Mouse (Mus musculus) liver, embryonic 13.5 days (tissue): Measurements from ENCODE around the gene Dicer1. TPM values are rescaled to one million over a fixed set of nuclear protein-coding genes. Genes with fewer than 3 reads are reported as not detected.

Experiments
- ATAC-seq: fragments of 200-750 bp; cut with Nextera tagmentation; 2 replicates; pipeline ENCODE4 v1.8.0; 2017; ENCODE audit warnings: low read depth, mild to moderate bottlenecking, moderate number of reproducible peaks, moderate library complexity
- DNase-seq: peaks from one replicate; pipeline ENCODE4 v3.0.0; 2022
- H3K27ac ChIP-seq: fragments of 300-500 bp; sonication (generic); 2 replicates; pipeline ENCODE4 v1.5.1; 2015; ENCODE audit warnings: moderate library complexity, mild to moderate bottlenecking, inconsistent platforms
- H3K27me3 ChIP-seq: fragments of 300-500 bp; sonication (generic); 2 replicates; pipeline ENCODE4 v1.6.1; 2015; ENCODE audit warnings: mild to moderate bottlenecking, inconsistent platforms
- H3K36me3 ChIP-seq: fragments of 300-500 bp; sonication (generic); 2 replicates; pipeline ENCODE4 v1.6.1; 2015; ENCODE audit warnings: mild to moderate bottlenecking, inconsistent platforms
- H3K4me1 ChIP-seq: fragments of 300-500 bp; sonication (generic); replicated peaks from 2 replicates; pipeline ENCODE4 v1.6.1; 2015; ENCODE audit warnings: inconsistent platforms
- H3K4me2 ChIP-seq: fragments of 300-500 bp; sonication (generic); 2 replicates; pipeline ENCODE4 v1.6.1; 2015; ENCODE audit warnings: inconsistent platforms, mild to moderate bottlenecking, moderate library complexity
- H3K4me3 ChIP-seq: fragments of 300-500 bp; sonication (generic); replicated peaks from 2 replicates; pipeline ENCODE4 v1.5.1; 2015; ENCODE audit warnings: mild to moderate bottlenecking, inconsistent platforms
- H3K9ac ChIP-seq: fragments of 300-500 bp; sonication (generic); 2 replicates; pipeline ENCODE4 v1.6.1; 2015; ENCODE audit warnings: mild to moderate bottlenecking, inconsistent platforms
- H3K9me3 ChIP-seq: fragments of 300-500 bp; sonication (generic); replicated peaks from 2 replicates; pipeline ENCODE4 v1.6.1; 2016; ENCODE audit warnings: inconsistent platforms
- WGBS: fragments of 180-500 bp; shearing (Covaris S2); methylation state at CpG from one replicate; pipeline ENCODE4 v1.1.7; 2015; ENCODE audit not compliant: insufficient replicate concordance; 5-methylcytosine and 5-hydroxymethylcytosine counted together
- polyA plus RNA-seq: library from polyadenylated mRNA; unstranded; fragments of >200 nt; fragmentation: Nextera tagmentation; extraction: Ambion mirVana; gene quantifications from 2 replicates; pipeline ENCODE4 v1.2.1, GENCODE M21; 2015

Gene Dicer1
- polyA plus RNA-seq, 1 experiment from 2014 or later: 15.8 TPM

GRCm38 (mm10) chr12:104648366-104648765 lies 103.4 kb downstream of the Dicer1 start:
- no peak overlapping the region for H3K27ac ChIP-seq
- DNase-seq (no peak), ATAC-seq (no peak)
- H3K4me3 ChIP-seq: no peak overlapping the region
- 70% methylated on average over 6 of the region's 6 CpGs for WGBS
- H3K27me3 ChIP-seq: no peaks in the 10 kb centered on the region
- H3K9ac ChIP-seq: no peak overlapping the region
- no peak overlapping the region for H3K4me2 ChIP-seq
- no peaks in the 10 kb centered on the region for H3K4me1 ChIP-seq
- no peaks in the 10 kb centered on the region for H3K9me3 ChIP-seq
- no peaks in the 10 kb centered on the region for H3K36me3 ChIP-seq

GRCm38 (mm10) chr12:104642337-104642736 lies 109.4 kb downstream of the Dicer1 start:
- Histone ChIP-seq H3K9me3 (no peaks in the 10 kb centered on the region), H3K4me3 (no peak overlapping the region), H3K27ac (no peak overlapping the region), H3K36me3 (no peaks in the 10 kb centered on the region), H3K4me1 (no peaks in the 10 kb centered on the region), H3K4me2 (no peak overlapping the region), H3K9ac (no peak overlapping the region), H3K27me3 (peaks cover 20% of the 10 kb centered on the region)
- WGBS: 46% methylated on average over 7 of the region's 7 CpGs
- ATAC-seq (no peak), DNase-seq (no peak)

- Histone ChIP-seq H3K27me3 (peaks cover 32% of the 10 kb centered on the region), H3K4me3 (no peak overlapping the region), H3K9ac (no peak overlapping the region), H3K4me2 (no peak overlapping the region), H3K27ac (no peak overlapping the region), H3K36me3 (no peaks in the 10 kb centered on the region), H3K4me1 (no peaks in the 10 kb centered on the region), H3K9me3 (no peaks in the 10 kb centered on the region)
- DNase-seq (no peak), ATAC-seq (no peak)
- WGBS: 60% methylated on average over 1 of the region's 1 CpGs
Measured at GRCm38 (mm10) chr12:104640934-104641333, 110.8 kb downstream of the Dicer1 start.

GRCm38 (mm10) chr12:104638156-104638555 lies 113.6 kb downstream of the Dicer1 start:
- peaks cover 37% of the 10 kb centered on the region for H3K27me3 ChIP-seq
- ATAC-seq (no peak), DNase-seq (no peak)
- 30% methylated on average over 8 of the region's 8 CpGs for WGBS
- H3K27ac ChIP-seq: no peak overlapping the region
- no peak overlapping the region for H3K4me3 ChIP-seq
- no peaks in the 10 kb centered on the region for H3K4me1 ChIP-seq
- no peak overlapping the region for H3K4me2 ChIP-seq
- no peaks in the 10 kb centered on the region for H3K36me3 ChIP-seq
- H3K9ac ChIP-seq: no peak overlapping the region
- H3K9me3 ChIP-seq: no peaks in the 10 kb centered on the region

Other genes starting within 250 kb of the Dicer1 start
- 0.17 and 0.24 TPM in 2 replicates for gene Clmn, start 113.1 kb upstream of the Dicer1 start, polyA plus RNA-seq